Mouse (Mus musculus): ENCODE results near the gene Clic4.
A peak's percentile ranks its signal among the peaks of the same experiment; 100 is the strongest.

- TF ChIP-seq CTCF (IDR thresholded peaks at IDR 0.05; ENCODE audit: borderline replicate concordance, control insufficient read depth, extremely low read depth, insufficient read depth, low read length, poor library complexity), result peak; percentile 82
- no peak for TF ChIP-seq POLR2A (IDR thresholded peaks at IDR 0.05; ENCODE audit: control insufficient read depth, extremely low read depth, insufficient read depth, low read length, poor library complexity)
Measured at GRCm38 (mm10) chr4:135179077-135179481, 93.5 kb downstream of the Clic4 start.

All from thymus, adult 2 months (tissue).